Mouse (Mus musculus): Measurements from ENCODE around the gene Ngb.

GRCm38 (mm10) chr12:87104796-87105195 is 2.5 kb upstream of the Ngb start:
- no peak for TF ChIP-seq POLR2A (IDR thresholded peaks at IDR 0.05; ENCODE audit: control insufficient read depth, extremely low read depth, insufficient read depth, low read length, poor library complexity)
- TF ChIP-seq CTCF (IDR thresholded peaks at IDR 0.05; ENCODE audit: borderline replicate concordance, control insufficient read depth, extremely low read depth, insufficient read depth, low read length, poor library complexity) = no peak
